Mouse (Mus musculus) heart, postnatal 0 days (tissue): ENCODE measurements around the gene Tcam1. TPM values are rescaled to one million over a fixed set of nuclear protein-coding genes. Genes with fewer than 3 reads are reported as not detected.
A peak's percentile ranks its signal among the peaks of the same experiment; 100 is the strongest.
"Not testable (repeated sequence)": the region's sequence is repeated elsewhere in the genome, so short reads cannot be mapped to it uniquely, and the experiment has no call there.

ENCODE experiments used
- ATAC-seq: fragments of 200-750 bp; cut with Nextera tagmentation; 2 replicates; pipeline ENCODE4 v1.8.0; 2017; ENCODE audit warnings: low read depth, moderate number of reproducible peaks, moderate library complexity; ENCODE audit not compliant: insufficient read depth
- DNase-seq: peaks from one replicate; pipeline ENCODE4 v3.0.0-alpha.2; 2016; ENCODE audit warnings: low spot score
- H3K27ac ChIP-seq: fragments of 300-500 bp; sonication (generic); 2 replicates; pipeline ENCODE4 v1.5.1; 2014; ENCODE audit warnings: low read depth, mild to moderate bottlenecking
- H3K27me3 ChIP-seq: fragments of 300-500 bp; sonication (generic); 2 replicates; pipeline ENCODE4 v1.6.1; 2014; ENCODE audit warnings: low read length, mixed read lengths; ENCODE audit not compliant: control insufficient read depth, insufficient read depth
- H3K36me3 ChIP-seq: fragments of 300-500 bp; sonication (generic); replicated peaks from 2 replicates; pipeline ENCODE4 v1.6.1; 2014; ENCODE audit warnings: low read length, mixed read lengths; ENCODE audit not compliant: control insufficient read depth, insufficient read depth
- H3K4me1 ChIP-seq: fragments of 300-500 bp; sonication (generic); 2 replicates; pipeline ENCODE4 v1.6.1; 2014; ENCODE audit warnings: antibody characterized with exemption; ENCODE audit not compliant: control insufficient read depth, insufficient read depth
- H3K4me2 ChIP-seq: fragments of 300-500 bp; sonication (generic); 2 replicates; pipeline ENCODE4 v1.6.1; 2014; ENCODE audit warnings: low read depth, mild to moderate bottlenecking, low read length, moderate library complexity
- H3K4me3 ChIP-seq: fragments of 300-500 bp; sonication (generic); 2 replicates; pipeline ENCODE4 v1.5.1; 2014; ENCODE audit warnings: low read depth, low read length
- H3K9ac ChIP-seq: fragments of 300-500 bp; sonication (generic); replicated peaks from 2 replicates; pipeline ENCODE4 v1.6.1; 2014; ENCODE audit warnings: low read depth, low read length, mixed read lengths
- H3K9me3 ChIP-seq: fragments of 300-500 bp; sonication (generic); replicated peaks from 2 replicates; pipeline ENCODE4 v1.6.1; 2016; ENCODE audit warnings: low read length; ENCODE audit not compliant: control insufficient read depth
- CTCF ChIP-seq: IDR thresholded peaks from 2 replicates; pipeline ENCODE4 v1.5.1; 2016; ENCODE audit warnings: antibody characterized with exemption, control low read depth, low read depth
- EP300 ChIP-seq: IDR thresholded peaks from 2 replicates; pipeline ENCODE4 v1.6.1; 2016; ENCODE audit warnings: antibody characterized with exemption, low read depth
- WGBS: fragments of 180-500 bp; shearing (Covaris S2); extraction: QIAGEN DNeasy Blood & Tissue Kit; methylation state at CpG from one replicate; pipeline ENCODE4 v1.1.7; 2014; 5-methylcytosine and 5-hydroxymethylcytosine counted together
- polyA plus RNA-seq: library from polyadenylated mRNA; unstranded; fragments of >200 nt; fragmentation: Nextera tagmentation; extraction: Ambion mirVana; gene quantifications from 2 replicates; pipeline ENCODE4 v1.2.1, GENCODE M21; 2015
- total RNA-seq: library from RNA; depleted of rRNA; stranded (reverse); fragments of >200 nt; gene quantifications from 2 replicates; pipeline ENCODE4 v1.2.3, GENCODE M21; 2014; ENCODE audit warnings: low replicate concordance; rRNA removed

The Tcam1 gene
- total RNA-seq: not detected in 2 replicates
- 0.04 TPM in 1 of 2 replicates, not detected in the other for polyA plus RNA-seq

DNA sequence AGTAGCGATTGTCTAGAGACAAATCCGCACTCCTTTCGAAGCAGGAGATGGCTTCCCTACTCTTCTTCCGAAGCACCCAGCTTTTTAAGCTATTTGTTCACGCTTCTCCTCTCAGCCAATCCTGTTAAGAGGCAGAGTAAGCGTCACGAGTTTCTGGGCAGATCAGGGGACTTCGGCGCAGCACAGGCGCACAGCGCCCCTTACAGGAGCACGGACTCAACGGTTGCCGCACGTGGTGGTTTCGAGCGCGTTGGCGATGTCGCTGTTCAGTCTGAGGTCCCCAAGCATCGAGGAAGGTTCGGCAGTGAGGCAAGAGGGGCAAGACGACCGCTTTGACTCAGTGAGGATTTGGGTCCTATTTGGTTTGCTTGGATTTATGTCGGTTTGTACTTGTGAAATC lies at the start of gene Tcam1:
Gene Tcam1, plus strand, starts transcription at position 219 of the 400 bp plus-strand sequence.
- Histone ChIP-seq H3K9ac (no peak within 1 kb of the TSS), H3K4me1 (peaks cover 21% of the 10 kb centered on the region; the same call in 1 of the 2 replicates), H3K27ac (no peak within 1 kb of the TSS), H3K36me3 (no peaks in the 10 kb centered on the region), H3K27me3 (0 out of 2 replicates have a peak, but pooled peaks cover 4% of the 10 kb centered on the region), H3K9me3 (no peaks in the 10 kb centered on the region), H3K4me3 (no peak within 1 kb of the TSS), H3K4me2 (no peak within 1 kb of the TSS)
- TF ChIP-seq EP300 (no peak), CTCF (peak; percentile 75)
- peak; percentile 94 for DNase-seq
- WGBS: 5% methylated on average over 25 of the region's 25 CpGs
- ATAC-seq: peak; percentile 49; the same call in 1 of the 2 replicates

DNA sequence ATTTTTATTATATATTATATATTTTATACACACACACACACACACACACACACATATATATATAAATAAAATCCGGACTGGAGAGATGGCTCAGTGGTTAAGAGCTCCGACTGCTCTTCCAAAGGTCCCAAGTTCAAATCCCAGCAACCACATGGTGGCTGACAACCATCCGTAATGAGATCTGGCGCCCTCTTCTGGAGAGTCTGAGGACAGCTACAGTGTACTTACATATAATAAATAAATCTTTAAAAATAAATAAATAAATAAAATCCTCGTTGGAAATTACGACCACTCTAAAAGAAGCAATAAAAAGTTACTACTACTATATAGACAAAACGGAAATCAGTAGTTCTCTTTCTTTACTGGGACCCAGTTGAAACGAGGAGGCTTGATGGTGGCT lies 42.5 kb upstream of the Tcam1 start:
- whole genome bisulfite sequencing: 83% methylated on average over 8 of the region's 8 CpGs
- not testable (repeated sequence) for DNase-seq, H3K9me3 ChIP-seq, ATAC-seq, H3K4me1 ChIP-seq, H3K9ac ChIP-seq, H3K27me3 ChIP-seq, H3K4me3 ChIP-seq, H3K4me2 ChIP-seq, H3K27ac ChIP-seq
- peaks cover 77% of the 10 kb centered on the region for H3K36me3 ChIP-seq
- TF ChIP-seq CTCF: 0 out of 2 replicates have a peak, but pooled peaks have one; percentile 8

DNA sequence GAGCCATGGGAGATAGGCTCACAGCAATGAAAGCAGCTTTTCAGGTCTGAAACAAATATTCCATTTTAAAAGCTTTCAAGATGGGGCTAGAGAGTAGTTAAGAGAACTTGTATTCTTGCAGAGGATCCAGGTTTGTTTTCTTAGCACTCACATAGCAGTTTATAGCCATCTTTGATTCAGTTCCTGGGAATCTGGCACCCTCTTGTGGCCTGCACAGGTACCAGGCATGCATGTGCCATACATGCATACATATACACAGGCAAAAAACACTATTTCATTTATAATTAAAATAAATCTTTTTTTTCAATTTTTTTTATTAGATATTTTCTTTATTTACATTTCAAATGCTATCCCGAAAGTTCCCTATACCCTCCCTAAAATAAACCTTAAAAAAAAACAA lies 29.6 kb upstream of the Tcam1 start:
- ATAC-seq (no peak), DNase-seq (no peak)
- no peak overlapping the region for H3K27ac ChIP-seq
- H3K4me1 ChIP-seq: no peaks in the 10 kb centered on the region
- H3K9me3 ChIP-seq: peaks cover 4% of the 10 kb centered on the region
- H3K4me2 ChIP-seq: no peak overlapping the region
- H3K36me3 ChIP-seq: peaks cover 99% of the 10 kb centered on the region
- H3K9ac ChIP-seq: no peak overlapping the region
- WGBS: 98% methylated on average over 1 of the region's 1 CpGs
- no peak overlapping the region for H3K4me3 ChIP-seq
- peak; percentile 33 for TF ChIP-seq CTCF
- TF ChIP-seq EP300: no peak
- no peaks in the 10 kb centered on the region for H3K27me3 ChIP-seq

DNA sequence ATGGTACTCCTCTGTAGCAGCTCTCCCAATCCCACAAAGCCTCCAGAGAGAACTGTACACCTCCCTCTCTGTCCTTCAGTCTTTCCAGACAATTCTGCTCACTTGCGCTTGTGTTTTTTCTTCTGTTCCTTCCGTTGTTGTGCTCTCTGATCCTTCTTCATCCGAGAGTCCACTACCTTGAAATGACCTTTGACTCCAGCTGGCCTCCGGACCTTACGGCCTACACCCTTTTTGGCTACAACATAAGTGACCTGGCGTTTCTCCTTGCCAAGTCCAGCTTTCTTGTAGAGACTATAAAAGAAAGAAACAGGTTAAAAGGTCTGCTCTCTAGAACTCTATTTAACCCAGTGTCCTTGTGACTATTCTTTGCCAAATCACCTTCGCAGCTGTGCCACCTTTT lies 27.1 kb upstream of the Tcam1 start:
- Histone ChIP-seq H3K9me3 (peaks cover 4% of the 10 kb centered on the region), H3K9ac (no peak overlapping the region), H3K4me3 (no peak overlapping the region), H3K4me2 (no peak overlapping the region), H3K36me3 (peaks cover 87% of the 10 kb centered on the region), H3K27me3 (no peaks in the 10 kb centered on the region), H3K27ac (no peak overlapping the region), H3K4me1 (no peaks in the 10 kb centered on the region)
- ATAC-seq: no peak
- no peak for DNase-seq
- no peak for TF ChIP-seq CTCF
- 86% methylated on average over 7 of the region's 7 CpGs for WGBS

DNA sequence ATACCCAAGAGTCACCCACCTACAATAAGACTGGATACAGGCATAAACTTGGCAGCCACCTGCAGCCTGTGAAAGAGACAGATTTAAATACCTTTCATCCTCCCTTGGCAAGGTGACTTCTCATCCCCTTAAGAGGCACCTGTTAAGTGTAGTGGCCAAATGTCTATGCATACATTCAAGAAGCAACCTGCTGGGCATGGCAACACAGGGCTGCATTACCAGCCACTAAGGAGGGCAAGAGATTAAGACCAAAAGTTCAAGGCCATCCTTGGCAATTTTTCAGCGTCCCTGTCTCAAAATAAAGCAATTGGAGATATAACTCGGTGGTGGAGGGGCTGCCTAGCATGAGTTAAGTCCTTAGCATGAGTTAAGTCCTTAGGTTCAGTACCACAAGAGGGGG lies 21.7 kb upstream of the Tcam1 start:
- Histone ChIP-seq H3K36me3 (peaks cover 39% of the 10 kb centered on the region), H3K4me3 (peak overlapping the region; percentile 98), H3K4me2 (peak overlapping the region; percentile 98), H3K9ac (peak overlapping the region; percentile 86), H3K27ac (no peak overlapping the region), H3K4me1 (peaks cover 15% of the 10 kb centered on the region), H3K9me3 (no peaks in the 10 kb centered on the region), H3K27me3 (no peaks in the 10 kb centered on the region)
- DNase-seq (no peak), ATAC-seq (no peak)
- WGBS: 23% methylated on average over 2 of the region's 2 CpGs
- TF ChIP-seq CTCF (no peak), EP300 (no peak)

DNA sequence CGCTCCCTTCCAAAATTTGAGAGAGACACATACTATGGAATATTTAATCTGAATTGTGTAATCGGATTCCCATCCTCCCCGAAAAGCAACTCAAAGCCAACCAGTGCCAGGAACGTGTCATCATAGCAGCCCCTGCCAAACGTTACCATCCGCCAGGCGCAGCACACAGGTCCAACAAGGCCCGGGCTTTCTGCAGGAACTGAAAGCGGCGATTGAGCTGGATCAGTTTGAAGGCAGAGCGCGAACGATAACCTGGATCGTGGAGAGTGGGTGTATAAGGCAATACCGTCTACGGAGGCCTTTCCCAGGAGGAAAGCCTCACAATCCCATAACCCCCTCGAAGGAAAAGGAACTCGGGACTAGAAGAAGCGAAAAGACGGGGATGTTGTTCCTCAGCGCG lies 21.3 kb upstream of the Tcam1 start:
- H3K27me3 ChIP-seq: no peaks in the 10 kb centered on the region
- ATAC-seq: no peak
- H3K9ac ChIP-seq: peak overlapping the region; percentile 86
- H3K4me1 ChIP-seq: peaks cover 15% of the 10 kb centered on the region
- DNase-seq: no peak
- H3K4me3 ChIP-seq: peak overlapping the region; percentile 98
- peak overlapping the region; percentile 84 for H3K27ac ChIP-seq
- TF ChIP-seq CTCF (no peak), EP300 (no peak)
- H3K4me2 ChIP-seq: peak overlapping the region; percentile 98
- WGBS: 2% methylated on average over 22 of the region's 22 CpGs
- H3K9me3 ChIP-seq: no peaks in the 10 kb centered on the region
- H3K36me3 ChIP-seq: peaks cover 35% of the 10 kb centered on the region
